Mouse (Mus musculus): ENCODE measurements around the gene Pds5b. TPM values are rescaled to one million over a fixed set of nuclear protein-coding genes. Genes with fewer than 3 reads are reported as not detected.
"Not testable (repeated sequence)": the region's sequence is repeated elsewhere in the genome, so short reads cannot be mapped to it uniquely, and the experiment has no call there.

Gene Pds5b
- polyA plus RNA-seq, 1 experiment: 0.13 TPM

GRCm38 (mm10) chr5:150836782-150837181 is 163.2 kb downstream of the Pds5b start:
- H3K27me3 ChIP-seq (ENCODE audit: control insufficient read depth): no peaks in the 10 kb centered on the region
- no peak overlapping the region for H3K4me3 ChIP-seq (replicated peaks)
- no peaks in the 10 kb centered on the region for H3K9me3 ChIP-seq (ENCODE audit: control insufficient read depth, low read length)
- no peaks in the 10 kb centered on the region for H3K36me3 ChIP-seq (ENCODE audit: control insufficient read depth)
- TF ChIP-seq GATA1 (IDR thresholded peaks at IDR 0.05; ENCODE audit: low read length): no peak
- no peak for TF ChIP-seq TAL1 (IDR thresholded peaks at IDR 0.05; ENCODE audit: low read length)
- no peaks in the 10 kb centered on the region; the same call in 1 of the 2 replicates for H3K4me1 ChIP-seq (ENCODE audit: control insufficient read depth)

GRCm38 (mm10) chr5:150839688-150840541 is 166.4 kb downstream of the Pds5b start:
- H3K4me1 ChIP-seq (ENCODE audit: control insufficient read depth): no peaks in the 10 kb centered on the region; the same call in 1 of the 2 replicates
- no peak for TF ChIP-seq GATA1 (IDR thresholded peaks at IDR 0.05; ENCODE audit: low read length)
- TF ChIP-seq TAL1 (IDR thresholded peaks at IDR 0.05; ENCODE audit: low read length): no peak
- no peaks in the 10 kb centered on the region for H3K27me3 ChIP-seq (ENCODE audit: control insufficient read depth)
- H3K9me3 ChIP-seq (ENCODE audit: control insufficient read depth, low read length): no peaks in the 10 kb centered on the region
- no peaks in the 10 kb centered on the region for H3K36me3 ChIP-seq (ENCODE audit: control insufficient read depth)
- no peak overlapping the region for H3K4me3 ChIP-seq (replicated peaks)

GRCm38 (mm10) chr5:150840596-150840995 is 167.1 kb downstream of the Pds5b start:
- TF ChIP-seq GATA1 (IDR thresholded peaks at IDR 0.05; ENCODE audit: low read length) (no peak), TAL1 (IDR thresholded peaks at IDR 0.05; ENCODE audit: low read length) (no peak)
- no peak overlapping the region for H3K4me3 ChIP-seq (replicated peaks)
- no peaks in the 10 kb centered on the region; the same call in 1 of the 2 replicates for H3K4me1 ChIP-seq (ENCODE audit: control insufficient read depth)
- H3K36me3 ChIP-seq (ENCODE audit: control insufficient read depth): no peaks in the 10 kb centered on the region
- no peaks in the 10 kb centered on the region for H3K9me3 ChIP-seq (ENCODE audit: control insufficient read depth, low read length)
- H3K27me3 ChIP-seq (ENCODE audit: control insufficient read depth): no peaks in the 10 kb centered on the region

- H3K4me1 ChIP-seq (ENCODE audit: control insufficient read depth): no peaks in the 10 kb centered on the region
- TF ChIP-seq GATA1 (IDR thresholded peaks at IDR 0.05; ENCODE audit: low read length): no peak
- no peak for TF ChIP-seq TAL1 (IDR thresholded peaks at IDR 0.05; ENCODE audit: low read length)
- no peak overlapping the region for H3K4me3 ChIP-seq (replicated peaks)
- H3K36me3 ChIP-seq (ENCODE audit: control insufficient read depth): no peaks in the 10 kb centered on the region
- H3K27me3 ChIP-seq (ENCODE audit: control insufficient read depth): no peaks in the 10 kb centered on the region
- H3K9me3 ChIP-seq (ENCODE audit: control insufficient read depth, low read length): no peaks in the 10 kb centered on the region
Measured at GRCm38 (mm10) chr5:150845961-150846360, 172.4 kb downstream of the Pds5b start.

- H3K4me1 ChIP-seq (ENCODE audit: control insufficient read depth): no peaks in the 10 kb centered on the region
- no peak overlapping the region for H3K4me3 ChIP-seq (replicated peaks)
- no peaks in the 10 kb centered on the region for H3K27me3 ChIP-seq (ENCODE audit: control insufficient read depth)
- H3K36me3 ChIP-seq (ENCODE audit: control insufficient read depth): no peaks in the 10 kb centered on the region
- no peaks in the 10 kb centered on the region for H3K9me3 ChIP-seq (ENCODE audit: control insufficient read depth, low read length)
- TF ChIP-seq TAL1 (IDR thresholded peaks at IDR 0.05; ENCODE audit: low read length): no peak
- no peak for TF ChIP-seq GATA1 (IDR thresholded peaks at IDR 0.05; ENCODE audit: low read length)
Measured at GRCm38 (mm10) chr5:150850821-150851220, 177.3 kb downstream of the Pds5b start.

- H3K9me3 ChIP-seq (ENCODE audit: control insufficient read depth, low read length); H3K4me3 ChIP-seq (replicated peaks); H3K27me3 ChIP-seq (ENCODE audit: control insufficient read depth); H3K4me1 ChIP-seq (ENCODE audit: control insufficient read depth); H3K36me3 ChIP-seq (ENCODE audit: control insufficient read depth): not testable (repeated sequence)
Measured at GRCm38 (mm10) chr5:150852097-150852496, 178.6 kb downstream of the Pds5b start.

GRCm38 (mm10) chr5:150854506-150854905 is 181.0 kb downstream of the Pds5b start:
- Histone ChIP-seq H3K9me3 (ENCODE audit: control insufficient read depth, low read length) (peaks cover 2% of the 10 kb centered on the region; the same call in 1 of the 2 replicates), H3K4me1 (ENCODE audit: control insufficient read depth) (no peaks in the 10 kb centered on the region), H3K4me3 (replicated peaks) (no peak overlapping the region), H3K27me3 (ENCODE audit: control insufficient read depth) (no peaks in the 10 kb centered on the region), H3K36me3 (ENCODE audit: control insufficient read depth) (no peaks in the 10 kb centered on the region)
- no peak for TF ChIP-seq GATA1 (IDR thresholded peaks at IDR 0.05; ENCODE audit: low read length)

- TF ChIP-seq TAL1 (IDR thresholded peaks at IDR 0.05; ENCODE audit: low read length) (no peak), GATA1 (IDR thresholded peaks at IDR 0.05; ENCODE audit: low read length) (no peak)
- peaks cover 2% of the 10 kb centered on the region; the same call in 1 of the 2 replicates for H3K9me3 ChIP-seq (ENCODE audit: control insufficient read depth, low read length)
- no peak overlapping the region for H3K4me3 ChIP-seq (replicated peaks)
- H3K36me3 ChIP-seq (ENCODE audit: control insufficient read depth): no peaks in the 10 kb centered on the region
- H3K4me1 ChIP-seq (ENCODE audit: control insufficient read depth): no peaks in the 10 kb centered on the region
- no peaks in the 10 kb centered on the region for H3K27me3 ChIP-seq (ENCODE audit: control insufficient read depth)
Measured at GRCm38 (mm10) chr5:150859642-150860194, 186.2 kb downstream of the Pds5b start.

Other genes with a start within 250 kb of the Pds5b start
- not detected in 2 replicates for gene Zar1l, start 155.6 kb upstream of the Pds5b start, polyA plus RNA-seq (2012)
- 1.4 and 1.5 TPM in 2 replicates for gene Brca2, start 151.1 kb upstream of the Pds5b start, polyA plus RNA-seq (2012)
- 0.91 and 1.8 TPM in 2 replicates for gene N4bp2l1, start 76.6 kb upstream of the Pds5b start, polyA plus RNA-seq (2012)
- gene N4bp2l2, start 7.6 kb upstream of the Pds5b start, polyA plus RNA-seq (2012): 1.4 and 1.5 TPM in 2 replicates

Data from erythroblast, embryonic 14.5 days (primary cell).